Mouse (Mus musculus) ES-Bruce4 (cell line): ENCODE results near the gene Acta1. TPM values are rescaled to one million over a fixed set of nuclear protein-coding genes. Genes with fewer than 3 reads are reported as not detected.

Source experiments
- H3K27ac ChIP-seq: 2 replicates; pipeline ENCODE4 v1.5.1; 2012; ENCODE audit warnings: low read length, inconsistent platforms; ENCODE audit not compliant: insufficient read depth
- H3K27me3 ChIP-seq: 2 replicates; pipeline ENCODE4 v1.6.1; 2012; ENCODE audit warnings: mild to moderate bottlenecking, low read length, inconsistent platforms; ENCODE audit not compliant: control insufficient read depth, poor library complexity, insufficient read depth, severe bottlenecking
- H3K36me3 ChIP-seq: 2 replicates; pipeline ENCODE4 v1.6.1; 2012; ENCODE audit warnings: inconsistent platforms, mild to moderate bottlenecking, low read length, moderate library complexity; ENCODE audit not compliant: control insufficient read depth, poor library complexity, insufficient read depth, severe bottlenecking
- H3K4me1 ChIP-seq: one replicate; pipeline ENCODE4 v1.8.1; 2011; ENCODE audit warnings: low read length; ENCODE audit not compliant: control insufficient read depth, insufficient read depth
- H3K4me3 ChIP-seq: 2 replicates; pipeline ENCODE4 v1.5.1; 2011; ENCODE audit warnings: low read depth, mild to moderate bottlenecking, low read length
- H3K9ac ChIP-seq: 2 replicates; pipeline ENCODE4 v1.6.1; 2012; ENCODE audit warnings: low read depth, mild to moderate bottlenecking, inconsistent platforms; ENCODE audit not compliant: poor library complexity, severe bottlenecking
- H3K9me3 ChIP-seq: replicated peaks from 2 replicates; pipeline ENCODE4 v1.6.1; 2012; ENCODE audit warnings: mild to moderate bottlenecking, low read length, inconsistent platforms; ENCODE audit not compliant: control insufficient read depth, poor library complexity, insufficient read depth, severe bottlenecking
- CTCF ChIP-seq: IDR thresholded peaks from one replicate; pipeline ENCODE4 v1.8.1; 2011; ENCODE audit warnings: low read depth, low read length
- EP300 ChIP-seq: IDR thresholded peaks from 2 replicates; pipeline ENCODE4 v1.6.1; 2011; ENCODE audit warnings: low read depth, low read length; ENCODE audit not compliant: insufficient read depth
- POLR2A ChIP-seq: IDR thresholded peaks from one replicate; pipeline ENCODE4 v1.8.1; 2011; ENCODE audit warnings: low read length; ENCODE audit not compliant: insufficient read depth
- polyA plus RNA-seq: library from polyadenylated mRNA; stranded (reverse); fragments of >200 nt; gene quantifications from 2 replicates; pipeline ENCODE4 v1.2.4, GENCODE M21; 2011; ENCODE audit warnings: low read depth; ENCODE audit not compliant: missing spikeins, insufficient read depth, insufficient read length

The Acta1 gene
- polyA plus RNA-seq, 1 experiment = 42.8 TPM

DNA sequence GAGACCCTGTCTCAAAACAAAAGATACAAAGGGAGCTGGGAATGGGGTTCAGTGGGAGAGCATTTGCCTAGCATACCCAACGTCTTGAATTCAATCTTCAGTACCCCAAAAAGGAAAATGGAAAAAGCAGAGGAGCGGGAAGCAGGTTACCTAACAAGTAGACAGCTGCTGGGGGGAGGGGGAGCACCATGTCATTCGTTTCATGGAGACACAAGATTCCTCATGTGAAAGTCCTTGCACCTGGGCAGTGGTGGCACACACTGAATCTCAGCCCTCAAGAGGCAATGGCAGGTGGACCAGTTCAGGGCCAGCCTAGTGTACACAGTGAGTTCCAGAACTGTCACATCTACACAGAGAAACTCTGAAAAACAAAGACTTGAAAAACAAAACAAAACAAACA, 37.2 kb downstream of the Acta1 start:
- Histone ChIP-seq H3K27ac (no peak overlapping the region), H3K9ac (no peak overlapping the region), H3K9me3 (no peaks in the 10 kb centered on the region), H3K36me3 (no peaks in the 10 kb centered on the region), H3K4me3 (no peak overlapping the region), H3K27me3 (no peaks in the 10 kb centered on the region), H3K4me1 (no peaks in the 10 kb centered on the region)
- TF ChIP-seq POLR2A (no peak), CTCF (no peak), EP300 (no peak)

DNA sequence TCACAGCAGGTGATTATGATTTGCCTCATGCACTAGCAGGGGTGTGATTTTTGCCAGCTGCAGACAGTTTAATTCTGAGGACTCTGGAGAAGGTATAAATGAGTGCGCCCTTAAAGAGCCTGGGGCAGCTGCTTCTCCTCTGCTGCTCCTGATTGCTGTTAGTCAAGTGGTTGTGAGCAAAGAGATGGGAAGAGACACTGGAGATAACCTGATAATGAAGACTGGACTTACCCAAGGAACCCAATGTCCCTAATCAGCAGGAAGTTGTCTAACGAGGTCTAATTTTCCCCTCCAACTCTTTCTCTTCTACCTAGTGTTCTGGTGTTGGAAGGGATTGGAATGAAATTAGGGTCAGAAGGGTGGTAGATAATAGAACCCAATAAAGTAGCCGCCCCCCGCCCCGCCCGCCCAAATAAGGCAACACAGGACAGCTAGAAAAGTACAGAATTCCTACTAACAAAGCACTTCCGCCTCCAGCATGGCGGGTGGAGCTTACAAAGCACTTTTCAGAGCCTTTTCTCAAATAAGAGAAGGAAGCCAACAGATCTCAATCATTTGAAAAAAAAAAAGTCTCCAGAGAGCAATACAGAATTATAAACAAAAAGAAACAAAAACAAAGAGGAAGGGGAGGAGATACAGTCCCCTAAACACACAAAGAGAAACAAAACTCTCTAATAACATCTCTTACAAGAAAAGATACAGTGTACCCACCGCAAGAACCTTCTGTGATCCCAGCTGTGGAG, 39.6 kb downstream of the Acta1 start:
- Histone ChIP-seq H3K9ac (no peak overlapping the region), H3K27ac (0 out of 2 replicates have a peak overlapping the region, but pooled peaks have one; percentile 41), H3K36me3 (no peaks in the 10 kb centered on the region), H3K4me3 (no peak overlapping the region), H3K4me1 (no peaks in the 10 kb centered on the region), H3K27me3 (no peaks in the 10 kb centered on the region), H3K9me3 (no peaks in the 10 kb centered on the region)
- no peak for TF ChIP-seq EP300
- TF ChIP-seq POLR2A = no peak
- TF ChIP-seq CTCF = no peak

DNA sequence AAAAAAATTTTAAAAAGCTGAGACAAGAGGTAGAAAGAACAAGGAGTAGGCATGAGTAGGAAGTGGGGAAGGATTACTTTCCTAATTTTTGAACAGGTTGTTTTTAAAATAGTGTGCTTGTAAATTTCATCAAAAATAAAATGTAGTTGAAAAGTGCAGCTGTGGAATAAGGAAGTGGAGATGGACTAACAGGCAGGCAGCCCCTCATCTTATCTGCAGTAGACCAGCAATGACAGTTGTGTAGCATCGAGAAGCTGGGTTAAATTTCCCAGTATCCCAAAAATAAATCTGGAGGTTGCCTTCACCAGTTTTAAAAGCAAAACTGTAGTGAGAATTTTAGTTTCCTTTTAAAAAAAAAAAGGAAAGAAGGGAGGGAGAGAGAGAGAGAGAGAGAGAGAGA, 40.3 kb downstream of the Acta1 start:
- H3K27ac ChIP-seq = no peak overlapping the region
- no peaks in the 10 kb centered on the region for H3K36me3 ChIP-seq
- H3K4me1 ChIP-seq = no peaks in the 10 kb centered on the region
- TF ChIP-seq CTCF (no peak), EP300 (no peak), POLR2A (no peak)
- H3K27me3 ChIP-seq = no peaks in the 10 kb centered on the region
- H3K9me3 ChIP-seq = no peaks in the 10 kb centered on the region
- H3K4me3 ChIP-seq = no peak overlapping the region
- H3K9ac ChIP-seq = no peak overlapping the region

DNA sequence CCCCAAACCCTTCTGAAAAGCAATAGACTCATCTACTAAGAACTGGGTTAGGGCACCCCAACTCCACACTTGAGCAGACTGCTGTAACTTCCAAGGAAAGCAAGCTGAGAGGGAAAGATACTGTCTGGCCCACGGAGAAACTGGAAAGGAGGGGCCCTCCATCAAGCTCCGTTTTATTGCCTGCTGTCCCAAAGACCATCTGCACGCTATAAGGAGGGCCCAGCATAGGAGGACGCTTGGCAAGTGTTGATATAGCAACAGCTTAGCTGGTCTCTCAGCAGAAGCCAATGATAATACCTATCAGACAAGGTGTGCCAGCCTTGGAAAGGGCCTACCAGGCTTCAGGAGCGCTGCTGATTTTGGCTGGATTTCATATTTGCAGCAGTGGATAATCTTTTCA, 43.0 kb downstream of the Acta1 start:
- Histone ChIP-seq H3K9me3 (no peaks in the 10 kb centered on the region), H3K36me3 (no peaks in the 10 kb centered on the region), H3K27ac (no peak overlapping the region), H3K4me1 (peaks cover 3% of the 10 kb centered on the region), H3K27me3 (no peaks in the 10 kb centered on the region), H3K9ac (no peak overlapping the region), H3K4me3 (no peak overlapping the region)
- no peak for TF ChIP-seq POLR2A
- TF ChIP-seq CTCF = no peak
- no peak for TF ChIP-seq EP300

DNA sequence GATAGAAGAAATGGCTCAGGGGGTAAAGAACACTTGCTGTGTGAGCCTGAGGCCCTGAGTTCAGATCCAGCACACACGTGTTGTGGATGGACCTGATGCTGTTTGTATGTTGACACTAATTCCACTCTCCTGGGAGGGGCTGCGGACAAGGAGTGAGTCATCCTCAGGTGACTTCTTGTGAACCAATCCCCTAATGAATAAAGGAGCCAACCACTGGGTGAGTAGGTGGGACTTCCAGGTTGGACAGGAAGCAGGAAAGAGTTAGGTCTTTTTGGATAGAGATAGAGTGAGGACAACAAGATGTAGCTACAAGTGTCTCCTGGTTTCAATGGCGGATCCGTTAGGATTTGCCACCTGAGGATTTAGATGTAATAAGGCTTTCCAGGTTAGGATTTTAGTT, 45.2 kb downstream of the Acta1 start:
- H3K9ac ChIP-seq = peak overlapping the region; percentile 95
- no peaks in the 10 kb centered on the region for H3K27me3 ChIP-seq
- H3K4me1 ChIP-seq = peaks cover 8% of the 10 kb centered on the region
- peak overlapping the region; percentile 99 for H3K4me3 ChIP-seq
- H3K27ac ChIP-seq = peak overlapping the region; percentile 34; the same call in 1 of the 2 replicates
- no peak for TF ChIP-seq EP300
- no peak for TF ChIP-seq CTCF
- peak; percentile 22 for TF ChIP-seq POLR2A
- no peaks in the 10 kb centered on the region for H3K36me3 ChIP-seq
- no peaks in the 10 kb centered on the region for H3K9me3 ChIP-seq

DNA sequence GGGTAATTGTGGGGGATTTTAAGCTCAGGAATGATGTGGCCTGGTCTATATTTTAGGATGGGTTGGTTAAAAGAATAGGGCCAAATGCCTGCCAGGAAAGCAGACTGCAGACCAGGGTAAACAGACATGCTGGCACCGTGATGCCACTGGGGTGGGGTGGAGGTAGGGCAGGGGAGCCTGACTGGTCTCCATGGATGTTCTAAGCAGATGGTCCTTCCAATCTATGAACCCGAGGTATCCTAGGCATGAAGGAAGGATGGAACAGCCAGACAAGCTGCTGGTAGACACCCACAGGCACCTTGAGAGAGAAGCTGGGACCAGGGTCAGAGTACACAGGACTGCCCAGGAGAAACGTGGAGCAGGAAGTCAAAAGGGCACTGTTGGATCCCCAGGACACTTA, 47.0 kb downstream of the Acta1 start:
- peaks cover 8% of the 10 kb centered on the region for H3K4me1 ChIP-seq
- no peaks in the 10 kb centered on the region for H3K9me3 ChIP-seq
- H3K36me3 ChIP-seq = no peaks in the 10 kb centered on the region
- H3K27ac ChIP-seq = no peak overlapping the region
- H3K9ac ChIP-seq = no peak overlapping the region
- no peak overlapping the region for H3K4me3 ChIP-seq
- no peaks in the 10 kb centered on the region for H3K27me3 ChIP-seq
- no peak for TF ChIP-seq EP300
- no peak for TF ChIP-seq CTCF
- TF ChIP-seq POLR2A = no peak
